Mouse (Mus musculus) stomach, embryonic 16.5 days (tissue): Measurements from ENCODE around the gene Zfp853. TPM values are rescaled to one million over a fixed set of nuclear protein-coding genes. Genes with fewer than 3 reads are reported as not detected.

Source experiments
- ATAC-seq: fragments of 200-750 bp; cut with Nextera tagmentation; 2 replicates; pipeline ENCODE4 v1.8.0; 2017; ENCODE audit warnings: moderate number of reproducible peaks, moderate TSS enrichment; ENCODE audit not compliant: insufficient read depth, low FRiP score
- H3K27ac ChIP-seq: fragments of 300-500 bp; sonication (generic); 2 replicates; pipeline ENCODE4 v1.5.1; 2014; ENCODE audit warnings: low read length
- H3K27me3 ChIP-seq: fragments of 300-500 bp; sonication (generic); 2 replicates; pipeline ENCODE4 v1.6.1; 2014; ENCODE audit warnings: low read length, control low read depth, mixed read lengths; ENCODE audit not compliant: control insufficient read depth, insufficient read depth
- H3K36me3 ChIP-seq: fragments of 300-500 bp; sonication (generic); 2 replicates; pipeline ENCODE4 v1.6.1; 2014; ENCODE audit warnings: low read length; ENCODE audit not compliant: control insufficient read depth, insufficient read depth
- H3K4me1 ChIP-seq: fragments of 300-500 bp; sonication (generic); 2 replicates; pipeline ENCODE4 v1.6.1; 2014; ENCODE audit warnings: low read length, control low read depth, mixed read lengths; ENCODE audit not compliant: control insufficient read depth, insufficient read depth
- H3K4me2 ChIP-seq: fragments of 300-500 bp; sonication (generic); 2 replicates; pipeline ENCODE4 v1.6.1; 2014; ENCODE audit warnings: low read depth, low read length, mixed read lengths
- H3K4me3 ChIP-seq: fragments of 300-500 bp; sonication (generic); replicated peaks from 2 replicates; pipeline ENCODE4 v1.5.1; 2014; ENCODE audit warnings: mild to moderate bottlenecking, low read length
- H3K9ac ChIP-seq: fragments of 300-500 bp; sonication (generic); 2 replicates; pipeline ENCODE4 v1.6.1; 2014; ENCODE audit warnings: low read length
- H3K9me3 ChIP-seq: fragments of 300-500 bp; sonication (generic); replicated peaks from 2 replicates; pipeline ENCODE4 v1.6.1; 2016; ENCODE audit warnings: low read length, control low read depth; ENCODE audit not compliant: control insufficient read depth
- WGBS: fragments of 180-500 bp; shearing (Covaris S2); extraction: QIAGEN DNeasy Blood & Tissue Kit; methylation state at CpG from one replicate; pipeline ENCODE4 v1.1.7; 2014; 5-methylcytosine and 5-hydroxymethylcytosine counted together
- polyA plus RNA-seq: library from polyadenylated mRNA; unstranded; fragments of >200 nt; fragmentation: Nextera tagmentation; extraction: Ambion mirVana; gene quantifications from 2 replicates; pipeline ENCODE4 v1.2.1, GENCODE M21; 2015

Gene Zfp853
- polyA plus RNA-seq, 1 experiment from 2014 or later: 0.10 TPM

GRCm38 (mm10) chr5:143284762-143285161 is 8.7 kb downstream of the Zfp853 start:
- no peak overlapping the region for H3K27ac ChIP-seq
- no peak overlapping the region for H3K4me3 ChIP-seq
- H3K36me3 ChIP-seq: no peaks in the 10 kb centered on the region
- ATAC-seq: no peak
- peaks cover 6% of the 10 kb centered on the region; the same call in 1 of the 2 replicates for H3K4me1 ChIP-seq
- H3K4me2 ChIP-seq: no peak overlapping the region
- WGBS: 45% methylated on average over 6 of the region's 6 CpGs
- H3K27me3 ChIP-seq: peaks cover 38% of the 10 kb centered on the region
- no peak overlapping the region for H3K9ac ChIP-seq
- H3K9me3 ChIP-seq: no peaks in the 10 kb centered on the region

- Histone ChIP-seq H3K36me3 (no peaks in the 10 kb centered on the region), H3K27ac (no peak overlapping the region), H3K27me3 (peaks cover 3% of the 10 kb centered on the region; the same call in 1 of the 2 replicates), H3K4me2 (no peak overlapping the region), H3K9ac (no peak overlapping the region), H3K4me3 (no peak overlapping the region), H3K9me3 (no peaks in the 10 kb centered on the region), H3K4me1 (no peaks in the 10 kb centered on the region)
- 38% methylated on average over 10 of the region's 10 CpGs for WGBS
- no peak for ATAC-seq
Measured at GRCm38 (mm10) chr5:143279247-143279646, 14.2 kb downstream of the Zfp853 start.

GRCm38 (mm10) chr5:143275761-143276160 is 17.7 kb downstream of the Zfp853 start:
- no peak for ATAC-seq
- Histone ChIP-seq H3K9me3 (no peaks in the 10 kb centered on the region), H3K4me2 (no peak overlapping the region), H3K36me3 (no peaks in the 10 kb centered on the region), H3K27ac (no peak overlapping the region), H3K9ac (no peak overlapping the region), H3K4me1 (peaks cover 1% of the 10 kb centered on the region), H3K27me3 (peaks cover 3% of the 10 kb centered on the region; the same call in 1 of the 2 replicates), H3K4me3 (no peak overlapping the region)
- 48% methylated on average over 5 of the region's 5 CpGs for WGBS

GRCm38 (mm10) chr5:143272540-143273330 is 20.7 kb downstream of the Zfp853 start:
- Histone ChIP-seq H3K4me3 (no peak overlapping the region), H3K36me3 (no peaks in the 10 kb centered on the region), H3K9me3 (no peaks in the 10 kb centered on the region), H3K9ac (no peak overlapping the region), H3K27me3 (peaks cover 3% of the 10 kb centered on the region; the same call in 1 of the 2 replicates), H3K27ac (no peak overlapping the region), H3K4me1 (peaks cover 12% of the 10 kb centered on the region), H3K4me2 (no peak overlapping the region)
- 81% methylated on average over 16 of the region's 16 CpGs for WGBS
- 0 out of 2 replicates have a peak, but pooled peaks have one; percentile 11 for ATAC-seq

GRCm38 (mm10) chr5:143272108-143272507 is 21.3 kb downstream of the Zfp853 start:
- no peak for ATAC-seq
- Histone ChIP-seq H3K27me3 (peaks cover 3% of the 10 kb centered on the region; the same call in 1 of the 2 replicates), H3K4me1 (peaks cover 12% of the 10 kb centered on the region), H3K36me3 (no peaks in the 10 kb centered on the region), H3K4me2 (no peak overlapping the region), H3K9ac (no peak overlapping the region), H3K4me3 (no peak overlapping the region), H3K9me3 (no peaks in the 10 kb centered on the region), H3K27ac (no peak overlapping the region)
- 71% methylated on average over 3 of the region's 3 CpGs for WGBS

GRCm38 (mm10) chr5:143271642-143272041 is 21.8 kb downstream of the Zfp853 start:
- no peaks in the 10 kb centered on the region for H3K36me3 ChIP-seq
- no peak overlapping the region for H3K9ac ChIP-seq
- no peak overlapping the region for H3K4me2 ChIP-seq
- H3K4me1 ChIP-seq: peaks cover 12% of the 10 kb centered on the region
- H3K4me3 ChIP-seq: no peak overlapping the region
- peaks cover 3% of the 10 kb centered on the region; the same call in 1 of the 2 replicates for H3K27me3 ChIP-seq
- ATAC-seq: no peak
- 82% methylated on average over 6 of the region's 6 CpGs for WGBS
- no peaks in the 10 kb centered on the region for H3K9me3 ChIP-seq
- no peak overlapping the region for H3K27ac ChIP-seq

- H3K4me3 ChIP-seq: peak overlapping the region; percentile 84
- H3K27me3 ChIP-seq: no peaks in the 10 kb centered on the region
- WGBS: 3% methylated on average over 12 of the region's 12 CpGs
- H3K9me3 ChIP-seq: no peaks in the 10 kb centered on the region
- ATAC-seq: no peak; the same call in none of the 2 replicates
- peak overlapping the region; percentile 87 for H3K4me2 ChIP-seq
- peak overlapping the region; percentile 95 for H3K9ac ChIP-seq
- H3K4me1 ChIP-seq: peaks cover 12% of the 10 kb centered on the region
- H3K36me3 ChIP-seq: no peaks in the 10 kb centered on the region
- no peak overlapping the region for H3K27ac ChIP-seq
Measured at GRCm38 (mm10) chr5:143270151-143270519, 23.3 kb downstream of the Zfp853 start.

- Histone ChIP-seq H3K4me3 (peak within 1 kb of the TSS; percentile 84), H3K9ac (peak within 1 kb of the TSS; percentile 95), H3K4me1 (peaks cover 12% of the 10 kb centered on the region), H3K27ac (peak within 1 kb of the TSS; percentile 38; the same call in 1 of the 2 replicates), H3K9me3 (no peaks in the 10 kb centered on the region), H3K27me3 (no peaks in the 10 kb centered on the region), H3K4me2 (peak within 1 kb of the TSS; percentile 87), H3K36me3 (no peaks in the 10 kb centered on the region)
- WGBS: under 1% methylated on average over 77 of the region's 79 CpGs
- peak; percentile 74 for ATAC-seq
Measured at GRCm38 (mm10) chr5:143269363-143270150, 23.9 kb downstream of the Zfp853 start, which contains the start of gene Zfp316. Gene Zfp316 (minus strand): TSS chr5:143270022.

GRCm38 (mm10) chr5:143268985-143269362 is 24.4 kb downstream of the Zfp853 start:
- ATAC-seq: no peak
- H3K36me3 ChIP-seq: no peaks in the 10 kb centered on the region; the same call in 1 of the 2 replicates
- H3K9ac ChIP-seq: peak overlapping the region; percentile 95
- H3K27me3 ChIP-seq: no peaks in the 10 kb centered on the region
- H3K4me2 ChIP-seq: peak overlapping the region; percentile 87
- 26% methylated on average over 8 of the region's 8 CpGs for WGBS
- H3K27ac ChIP-seq: no peak overlapping the region
- H3K4me3 ChIP-seq: peak overlapping the region; percentile 84
- H3K4me1 ChIP-seq: peaks cover 12% of the 10 kb centered on the region
- no peaks in the 10 kb centered on the region for H3K9me3 ChIP-seq
